Mouse (Mus musculus): ENCODE measurements around the gene Kcna7.
"Not testable (repeated sequence)": the region's sequence is repeated elsewhere in the genome, so short reads cannot be mapped to it uniquely, and the experiment has no call there.

Gene Kcna7

GRCm38 (mm10) chr7:45395129-45395541 is 10.3 kb upstream of the Kcna7 start:
- peak; percentile 29 for DNase-seq (ENCODE audit: low read depth, low spot score)

DNA sequence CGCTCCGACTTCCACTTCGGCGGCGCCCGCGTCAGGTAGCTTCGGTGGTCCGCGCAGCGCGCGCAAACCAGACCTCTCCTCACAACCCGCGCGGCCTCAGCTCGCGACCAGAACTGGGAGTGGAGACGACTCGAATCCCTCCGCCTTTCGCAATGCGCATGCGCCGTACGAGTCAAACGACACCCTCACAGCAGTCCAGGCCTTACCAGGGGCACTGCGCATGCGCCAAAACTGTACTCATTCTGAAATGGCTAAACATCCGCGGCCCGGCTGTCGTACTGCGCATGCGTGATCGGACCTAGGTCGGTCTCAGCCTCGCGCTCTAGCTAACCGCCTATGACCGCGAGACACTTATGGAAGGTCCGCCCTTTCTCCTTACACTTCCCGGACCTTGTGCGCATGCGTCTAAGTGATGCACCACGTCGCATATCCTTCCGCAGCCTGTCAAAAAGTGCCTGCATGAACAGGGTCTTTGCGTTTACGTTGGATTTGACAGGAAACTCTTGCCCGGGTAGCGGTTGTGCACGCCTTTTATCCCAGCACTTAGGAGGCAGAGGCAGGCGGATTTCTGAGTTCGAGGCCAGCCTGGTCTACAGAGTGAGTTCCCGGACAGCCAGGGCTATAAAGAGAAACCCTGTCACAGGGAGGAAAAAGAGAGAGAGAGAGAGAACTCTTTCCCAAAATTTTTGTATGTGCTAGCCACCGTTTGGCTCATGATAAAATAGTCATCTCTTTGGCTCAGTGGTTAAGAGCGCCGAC is 9.7 kb upstream of the Kcna7 start, which contains the start of gene Snrnp70:
Snrnp70 (minus strand) TSS at position 165 of the 759 bp plus-strand sequence.
- DNase-seq (ENCODE audit: low read depth, low spot score): peak; percentile 100

GRCm38 (mm10) chr7:45396337-45396775 is 9.1 kb upstream of the Kcna7 start:
- DNase-seq (ENCODE audit: low read depth, low spot score): not testable (repeated sequence)

- no peak for DNase-seq (ENCODE audit: low read depth, low spot score)
These were observed 8.7 kb upstream of the Kcna7 start for GRCm38 (mm10) chr7:45396787-45397186.

- DNase-seq (ENCODE audit: low read depth, low spot score): no peak
These were observed 3.9 kb upstream of the Kcna7 start for GRCm38 (mm10) chr7:45401521-45402085.

- no peak for DNase-seq (ENCODE audit: low read depth, low spot score)
These were observed 1.8 kb upstream of the Kcna7 start for GRCm38 (mm10) chr7:45403532-45404261.

DNA sequence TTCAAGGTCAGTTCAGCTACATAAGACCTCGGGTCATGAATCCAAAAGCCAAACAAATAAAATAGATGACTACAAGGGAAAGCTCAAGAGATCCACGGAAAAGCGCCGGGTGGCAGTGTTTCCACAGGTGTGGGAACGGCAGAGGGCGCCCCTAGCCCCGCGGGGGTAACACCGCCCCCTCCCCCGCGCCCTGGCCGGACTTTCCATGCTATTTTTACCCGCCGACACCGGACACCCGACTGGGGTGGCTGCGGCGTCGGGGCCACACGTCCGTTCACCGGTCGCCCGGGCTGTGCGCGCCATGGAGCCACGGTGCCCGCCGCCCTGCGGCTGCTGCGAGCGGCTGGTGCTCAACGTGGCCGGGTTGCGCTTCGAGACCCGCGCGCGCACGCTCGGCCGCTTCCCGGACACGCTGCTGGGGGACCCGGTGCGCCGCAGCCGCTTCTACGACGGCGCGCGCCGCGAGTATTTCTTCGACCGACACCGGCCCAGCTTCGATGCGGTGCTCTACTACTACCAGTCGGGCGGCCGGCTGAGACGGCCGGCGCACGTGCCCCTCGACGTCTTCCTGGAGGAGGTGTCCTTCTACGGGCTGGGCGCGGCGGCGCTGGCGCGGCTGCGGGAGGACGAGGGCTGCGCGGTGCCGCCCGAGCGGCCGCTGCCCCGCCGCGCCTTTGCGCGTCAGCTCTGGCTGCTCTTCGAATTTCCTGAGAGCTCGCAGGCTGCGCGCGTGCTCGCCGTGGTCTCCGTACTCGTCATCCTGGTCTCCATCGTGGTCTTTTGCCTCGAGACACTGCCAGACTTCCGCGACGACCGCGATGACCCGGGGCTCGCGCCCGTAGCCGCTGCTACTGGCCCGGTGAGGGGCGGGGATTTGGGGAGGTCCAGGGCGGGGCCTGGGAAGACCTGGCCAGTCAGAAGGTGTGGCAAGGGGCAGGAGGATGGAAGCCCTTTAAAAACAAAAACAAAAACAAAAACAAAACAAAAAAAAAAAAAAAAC is 1.0 kb downstream of the Kcna7 start:
- no peak for DNase-seq (ENCODE audit: low read depth, low spot score)

DNA sequence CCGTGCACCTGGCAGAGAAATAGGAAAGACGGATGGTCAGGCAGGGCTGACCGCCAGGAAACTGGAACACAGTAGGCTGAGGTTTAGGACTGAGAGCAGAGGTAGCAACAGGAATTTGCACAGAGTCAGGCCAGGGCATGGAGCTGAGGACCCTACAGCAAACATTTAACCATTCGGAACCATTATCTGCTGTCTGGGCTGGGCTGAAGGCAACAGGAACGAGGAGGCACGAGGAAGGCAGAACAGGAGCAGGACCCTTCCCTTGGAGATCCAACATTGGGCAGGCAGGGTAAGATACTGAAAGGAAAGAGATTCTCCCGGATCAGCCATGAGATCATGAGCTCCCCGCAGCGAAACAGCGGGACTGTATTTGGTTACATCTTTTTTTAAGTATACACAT is 2.4 kb downstream of the Kcna7 start:
- DNase-seq (ENCODE audit: low read depth, low spot score): no peak

DNA sequence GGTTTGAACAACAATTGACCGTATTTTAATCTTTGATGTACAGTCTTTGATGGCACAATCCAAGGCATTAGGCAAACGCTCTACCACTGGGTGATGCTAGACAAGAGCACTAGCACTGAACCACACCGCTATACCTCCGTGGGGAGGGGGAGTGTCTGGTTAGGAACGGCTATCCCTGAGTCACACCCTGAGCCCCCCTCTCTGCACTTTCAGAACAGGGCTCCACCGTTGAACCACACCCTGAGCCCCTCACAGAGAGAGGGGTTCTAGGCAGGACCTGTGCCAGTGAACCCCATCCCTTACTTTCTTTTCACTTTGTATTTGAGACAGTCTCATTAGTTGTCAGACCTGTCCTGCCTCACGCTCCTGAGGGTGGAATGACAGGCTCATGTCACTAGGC is 2.9 kb downstream of the Kcna7 start:
- no peak for DNase-seq (ENCODE audit: low read depth, low spot score)

DNA sequence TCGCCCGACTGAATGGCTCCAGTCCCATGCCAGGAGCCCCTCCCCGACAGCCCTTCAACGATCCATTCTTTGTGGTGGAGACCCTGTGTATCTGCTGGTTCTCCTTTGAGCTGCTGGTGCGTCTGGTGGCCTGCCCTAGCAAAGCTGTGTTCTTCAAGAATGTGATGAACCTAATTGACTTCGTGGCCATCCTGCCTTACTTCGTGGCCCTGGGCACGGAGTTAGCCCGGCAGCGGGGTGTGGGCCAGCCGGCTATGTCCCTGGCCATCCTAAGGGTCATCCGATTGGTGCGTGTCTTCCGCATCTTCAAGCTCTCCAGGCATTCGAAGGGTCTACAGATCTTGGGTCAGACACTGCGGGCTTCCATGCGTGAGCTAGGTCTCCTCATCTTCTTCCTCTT is 3.5 kb downstream of the Kcna7 start:
- no peak for DNase-seq (ENCODE audit: low read depth, low spot score)

DNA sequence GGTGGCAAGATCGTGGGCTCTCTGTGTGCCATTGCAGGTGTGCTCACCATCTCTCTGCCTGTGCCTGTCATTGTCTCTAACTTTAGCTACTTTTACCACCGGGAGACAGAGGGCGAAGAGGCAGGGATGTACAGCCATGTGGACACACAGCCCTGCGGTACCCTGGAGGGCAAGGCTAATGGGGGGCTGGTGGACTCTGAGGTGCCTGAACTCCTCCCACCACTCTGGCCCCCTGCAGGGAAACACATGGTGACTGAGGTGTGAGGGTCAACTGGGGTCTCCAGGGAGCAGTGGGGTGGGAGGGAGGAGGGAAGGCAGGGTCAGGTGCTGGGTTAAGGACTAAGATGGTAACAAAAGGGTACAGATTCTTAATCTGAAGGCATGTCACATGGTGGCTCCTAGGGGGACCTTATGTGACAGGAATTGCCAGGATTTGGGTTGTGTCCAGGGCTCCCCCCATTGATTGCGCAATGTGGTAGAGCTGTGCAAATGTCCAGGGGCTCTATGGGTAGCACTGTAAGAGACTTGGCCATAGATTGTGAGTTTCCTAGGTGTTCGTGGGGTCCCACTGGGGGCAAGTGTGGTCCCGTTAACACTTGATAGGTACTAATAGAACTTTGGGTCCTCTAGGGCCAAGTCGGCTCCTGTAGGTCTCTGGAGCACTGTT is 4.2 kb downstream of the Kcna7 start:
- no peak for DNase-seq (ENCODE audit: low read depth, low spot score)

DNA sequence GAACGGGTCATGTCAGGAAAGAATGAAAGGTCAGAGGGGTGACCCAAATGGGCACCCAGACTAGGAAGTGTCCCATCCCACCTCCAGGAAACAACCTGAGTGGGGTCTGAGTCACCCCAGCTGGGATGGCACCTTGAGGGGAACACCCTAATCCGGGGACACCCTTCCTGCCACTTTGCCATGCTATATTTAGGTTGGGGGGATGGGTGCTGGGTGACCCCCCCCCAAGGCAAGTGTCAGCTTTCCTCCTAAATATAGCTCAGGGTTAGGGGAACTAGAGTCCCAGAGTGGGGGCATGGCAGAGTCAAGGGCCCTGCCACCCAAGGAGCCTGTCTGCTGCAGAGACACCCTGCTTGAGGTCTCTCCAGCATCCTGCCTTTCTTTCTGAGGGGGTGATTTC is 7.0 kb downstream of the Kcna7 start:
- DNase-seq (ENCODE audit: low read depth, low spot score): no peak

- no peak for DNase-seq (ENCODE audit: low read depth, low spot score)
These were observed 7.8 kb downstream of the Kcna7 start, which contains the start of gene Ntf5 for GRCm38 (mm10) chr7:45413113-45413863. Ntf5 (plus strand) TSS chr7:45413695.

- DNase-seq (ENCODE audit: low read depth, low spot score): no peak
These were observed 8.6 kb downstream of the Kcna7 start for GRCm38 (mm10) chr7:45413864-45414739.

DNA sequence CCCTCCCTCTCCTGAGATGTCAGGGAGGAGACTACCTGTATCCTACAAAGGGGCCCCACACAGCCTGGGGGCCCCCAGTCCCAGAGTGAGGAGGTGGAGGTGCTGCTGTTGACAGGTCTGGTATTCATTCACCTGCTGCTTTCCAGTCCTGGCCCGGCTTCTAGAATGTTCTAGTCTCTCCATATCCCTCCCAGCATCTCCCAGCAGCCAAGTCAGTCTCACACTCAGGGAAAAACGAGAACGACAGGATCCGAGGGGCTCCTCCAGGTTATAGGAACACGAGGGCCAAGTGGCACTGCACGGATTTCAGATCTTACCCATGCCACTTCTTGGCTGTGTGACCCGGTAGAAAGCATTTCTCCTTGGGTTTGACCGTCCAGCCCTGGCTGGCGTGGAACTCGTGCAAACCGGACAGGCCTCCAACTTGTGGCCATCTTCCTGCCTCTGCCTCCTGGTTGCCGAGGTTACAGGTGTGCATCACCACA is 9.3 kb downstream of the Kcna7 start:
- DNase-seq (ENCODE audit: low read depth, low spot score): no peak

DNA sequence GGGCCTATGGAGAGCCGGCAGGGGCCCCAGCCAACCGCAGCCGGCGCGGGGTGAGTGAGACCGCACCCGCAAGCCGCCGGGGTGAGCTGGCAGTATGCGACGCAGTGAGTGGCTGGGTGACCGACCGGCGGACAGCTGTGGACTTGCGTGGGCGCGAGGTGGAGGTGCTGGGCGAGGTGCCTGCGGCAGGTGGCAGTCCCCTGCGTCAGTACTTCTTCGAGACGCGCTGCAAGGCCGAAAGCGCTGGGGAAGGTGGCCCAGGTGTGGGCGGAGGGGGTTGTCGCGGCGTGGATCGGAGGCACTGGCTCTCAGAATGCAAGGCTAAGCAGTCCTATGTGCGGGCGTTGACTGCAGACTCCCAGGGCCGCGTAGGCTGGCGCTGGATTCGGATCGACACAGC is 10.2 kb downstream of the Kcna7 start:
- DNase-seq (ENCODE audit: low read depth, low spot score): no peak

DNA sequence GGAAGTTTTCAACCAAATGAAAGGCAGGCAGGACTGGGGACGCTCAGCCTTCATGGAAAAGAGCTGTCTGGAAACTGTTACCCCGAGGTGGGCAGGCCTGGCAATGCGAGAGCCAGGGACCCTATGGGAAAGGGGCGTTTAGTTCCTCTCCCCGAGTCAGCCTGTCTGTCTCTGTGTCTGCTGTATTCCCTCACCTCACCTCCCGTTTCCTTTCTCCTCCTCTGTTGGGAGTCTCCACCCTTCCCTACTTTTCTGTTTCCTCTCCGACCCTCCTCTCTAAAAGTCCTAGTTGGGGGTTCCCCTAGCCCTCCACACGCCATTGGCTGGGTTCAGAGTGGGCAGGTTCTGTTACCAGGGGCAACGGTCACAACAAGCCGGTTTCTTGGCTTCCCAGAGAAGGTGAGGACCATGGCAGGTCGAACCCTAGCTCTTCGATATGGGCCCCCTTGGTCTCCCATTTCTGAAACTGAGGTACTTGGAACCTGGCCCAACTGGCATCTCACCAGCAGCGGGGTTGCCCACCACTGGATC is 12.6 kb downstream of the Kcna7 start:
- DNase-seq (ENCODE audit: low read depth, low spot score): no peak

DNA sequence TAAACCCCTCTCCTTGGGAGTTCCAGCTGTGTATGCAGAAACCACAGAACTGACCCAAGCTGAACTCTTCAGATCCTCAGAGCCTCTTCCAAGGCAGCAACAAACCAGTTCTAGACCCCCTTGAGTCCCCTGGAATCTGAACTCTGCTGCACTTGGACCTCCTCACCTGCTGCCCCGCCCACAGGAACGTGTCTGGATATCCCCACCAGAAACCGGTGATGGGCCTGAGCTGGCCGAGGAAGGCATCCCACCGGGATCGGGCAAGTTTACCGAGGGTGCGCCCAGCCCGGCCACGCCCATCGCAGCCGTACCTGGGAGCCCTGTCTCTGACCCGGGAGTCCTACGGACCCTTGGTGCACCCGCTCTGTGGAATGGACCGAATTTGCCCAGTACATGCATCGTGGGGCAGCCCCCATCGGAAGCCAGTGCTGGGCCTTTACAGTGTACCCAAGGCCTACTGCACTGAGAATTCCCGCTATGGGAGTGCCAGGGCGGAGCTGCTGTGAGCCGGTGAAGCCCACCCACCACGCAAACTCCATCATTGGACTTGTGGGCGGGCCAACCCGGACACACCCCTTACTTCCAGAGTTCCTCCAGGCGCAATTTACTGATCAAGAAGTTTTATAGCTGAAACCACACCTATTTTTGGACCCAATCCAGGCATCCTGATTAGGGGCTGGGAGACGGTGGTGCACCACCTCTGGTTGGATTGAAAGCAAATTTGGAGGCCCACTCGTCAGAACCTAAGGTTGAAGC is 14.6 kb downstream of the Kcna7 start:
- DNase-seq (ENCODE audit: low read depth, low spot score): no peak
